Mouse (Mus musculus) embryonic facial prominence, embryonic 15.5 days (tissue): ENCODE measurements around the gene H2-M10.1. TPM values are rescaled to one million over a fixed set of nuclear protein-coding genes. Genes with fewer than 3 reads are reported as not detected.
"Not testable (repeated sequence)": the region's sequence is repeated elsewhere in the genome, so short reads cannot be mapped to it uniquely, and the experiment has no call there.

ENCODE experiments used
- ATAC-seq: fragments of 200-750 bp; cut with Nextera tagmentation; 2 replicates; pipeline ENCODE4 v1.8.0; 2017; ENCODE audit warnings: low read depth, moderate TSS enrichment; ENCODE audit not compliant: insufficient number of reproducible peaks, low FRiP score, low TSS enrichment
- H3K27ac ChIP-seq: fragments of 300-500 bp; sonication (generic); replicated peaks from 2 replicates; pipeline ENCODE4 v1.5.1; 2015; ENCODE audit warnings: mild to moderate bottlenecking, inconsistent platforms
- H3K27me3 ChIP-seq: fragments of 300-500 bp; sonication (generic); 2 replicates; pipeline ENCODE4 v1.6.1; 2015; ENCODE audit warnings: inconsistent platforms
- H3K36me3 ChIP-seq: fragments of 300-500 bp; sonication (generic); 2 replicates; pipeline ENCODE4 v1.6.1; 2015; ENCODE audit warnings: mild to moderate bottlenecking, inconsistent platforms
- H3K4me1 ChIP-seq: fragments of 300-500 bp; sonication (generic); 2 replicates; pipeline ENCODE4 v1.6.1; 2015; ENCODE audit warnings: inconsistent platforms
- H3K4me2 ChIP-seq: fragments of 300-500 bp; sonication (generic); replicated peaks from 2 replicates; pipeline ENCODE4 v1.6.1; 2015; ENCODE audit warnings: mild to moderate bottlenecking, inconsistent platforms
- H3K4me3 ChIP-seq: fragments of 300-500 bp; sonication (generic); replicated peaks from 2 replicates; pipeline ENCODE4 v1.5.1; 2015; ENCODE audit warnings: mild to moderate bottlenecking, inconsistent platforms
- H3K9ac ChIP-seq: fragments of 300-500 bp; sonication (generic); 2 replicates; pipeline ENCODE4 v1.6.1; 2015; ENCODE audit warnings: inconsistent platforms
- H3K9me3 ChIP-seq: fragments of 300-500 bp; sonication (generic); replicated peaks from 2 replicates; pipeline ENCODE4 v1.6.1; 2016; ENCODE audit warnings: inconsistent platforms
- WGBS: fragments of 180-500 bp; shearing (Covaris S2); methylation state at CpG from one replicate; pipeline ENCODE4 v1.1.7; 2015; 5-methylcytosine and 5-hydroxymethylcytosine counted together
- polyA plus RNA-seq: library from polyadenylated mRNA; unstranded; fragments of >200 nt; fragmentation: Nextera tagmentation; extraction: Ambion mirVana; gene quantifications from 2 replicates; pipeline ENCODE4 v1.2.1, GENCODE M21; 2015

H2-M10.1 gene
- not detected in 2 replicates for polyA plus RNA-seq

GRCm38 (mm10) chr17:36326055-36326454 is at the start of gene H2-M10.1:
Gene H2-M10.1, minus strand, starts transcription at chr17:36326155.
- no peak within 1 kb of the TSS for H3K27ac ChIP-seq
- ATAC-seq = no peak
- H3K27me3 ChIP-seq = no peaks in the 10 kb centered on the region
- H3K9ac ChIP-seq = no peak within 1 kb of the TSS
- H3K36me3 ChIP-seq = no peaks in the 10 kb centered on the region
- WGBS = 91% methylated on average over 4 of the region's 4 CpGs
- H3K4me3 ChIP-seq = no peak within 1 kb of the TSS
- no peaks in the 10 kb centered on the region for H3K9me3 ChIP-seq
- H3K4me1 ChIP-seq = no peaks in the 10 kb centered on the region
- H3K4me2 ChIP-seq = no peak within 1 kb of the TSS

GRCm38 (mm10) chr17:36368317-36368716 is 42.4 kb upstream of the H2-M10.1 start, which contains the start of gene H2-M10.3:
Gene H2-M10.3, minus strand, starts transcription at chr17:36368417.
- H3K4me1 ChIP-seq, H3K9me3 ChIP-seq, ATAC-seq, H3K27ac ChIP-seq, H3K4me3 ChIP-seq, H3K4me2 ChIP-seq, H3K9ac ChIP-seq, H3K27me3 ChIP-seq, H3K36me3 ChIP-seq: not testable (repeated sequence)
- 92% methylated on average over 2 of the region's 2 CpGs for WGBS

GRCm38 (mm10) chr17:36362404-36362803 is 36.4 kb upstream of the H2-M10.1 start:
- H3K27me3 ChIP-seq, H3K4me3 ChIP-seq, H3K36me3 ChIP-seq, H3K9me3 ChIP-seq, H3K4me2 ChIP-seq, H3K9ac ChIP-seq, ATAC-seq, H3K4me1 ChIP-seq, H3K27ac ChIP-seq: not testable (repeated sequence)

- not testable (repeated sequence) for ATAC-seq, H3K36me3 ChIP-seq, H3K4me1 ChIP-seq, H3K27ac ChIP-seq, H3K9ac ChIP-seq, H3K9me3 ChIP-seq, H3K4me2 ChIP-seq, H3K27me3 ChIP-seq, H3K4me3 ChIP-seq
Measured at GRCm38 (mm10) chr17:36357512-36357911, 31.6 kb upstream of the H2-M10.1 start.

- 39% methylated on average over 3 of the region's 3 CpGs for WGBS
- Histone ChIP-seq H3K9me3 (no peaks in the 10 kb centered on the region), H3K4me3 (no peak overlapping the region), H3K4me1 (no peaks in the 10 kb centered on the region), H3K27me3 (no peaks in the 10 kb centered on the region), H3K4me2 (no peak overlapping the region), H3K36me3 (no peaks in the 10 kb centered on the region), H3K27ac (no peak overlapping the region), H3K9ac (no peak overlapping the region)
- ATAC-seq = no peak
Measured at GRCm38 (mm10) chr17:36355763-36356162, 29.8 kb upstream of the H2-M10.1 start.

GRCm38 (mm10) chr17:36355343-36355742 is 29.4 kb upstream of the H2-M10.1 start:
- not testable (repeated sequence) for ATAC-seq

GRCm38 (mm10) chr17:36315689-36316253 is 10.2 kb downstream of the H2-M10.1 start:
- 14% methylated on average over 5 of the region's 5 CpGs for WGBS
- Histone ChIP-seq H3K27me3 (no peaks in the 10 kb centered on the region), H3K27ac (no peak overlapping the region), H3K4me3 (peak overlapping the region; percentile 50), H3K4me2 (peak overlapping the region; percentile 82), H3K4me1 (peaks cover 4% of the 10 kb centered on the region; the same call in 1 of the 2 replicates), H3K9ac (no peak overlapping the region), H3K36me3 (no peaks in the 10 kb centered on the region), H3K9me3 (no peaks in the 10 kb centered on the region)
- no peak for ATAC-seq

More at GRCm38 (mm10) chr17:36355343-36355742, 29.4 kb upstream of the H2-M10.1 start:
- H3K4me2 ChIP-seq, H3K9me3 ChIP-seq, H3K27me3 ChIP-seq, H3K4me3 ChIP-seq, H3K27ac ChIP-seq, H3K36me3 ChIP-seq, H3K9ac ChIP-seq, H3K4me1 ChIP-seq: not testable (repeated sequence)

- H3K36me3 ChIP-seq = no peaks in the 10 kb centered on the region
- peak overlapping the region; percentile 82 for H3K4me2 ChIP-seq
- peak overlapping the region; percentile 50 for H3K4me3 ChIP-seq
- WGBS = under 1% methylated on average over 19 of the region's 19 CpGs
- peak overlapping the region; percentile 18; the same call in 1 of the 2 replicates for H3K9ac ChIP-seq
- no peaks in the 10 kb centered on the region for H3K9me3 ChIP-seq
- 0 out of 2 replicates have a peak, but pooled peaks have one; percentile 29 for ATAC-seq
- H3K27me3 ChIP-seq = no peaks in the 10 kb centered on the region
- no peak overlapping the region for H3K27ac ChIP-seq
- peaks cover 4% of the 10 kb centered on the region; the same call in 1 of the 2 replicates for H3K4me1 ChIP-seq
Measured at GRCm38 (mm10) chr17:36315041-36315688, 10.8 kb downstream of the H2-M10.1 start.

GRCm38 (mm10) chr17:36314511-36314910 is 11.4 kb downstream of the H2-M10.1 start:
- Histone ChIP-seq H3K4me1 (peaks cover 4% of the 10 kb centered on the region; the same call in 1 of the 2 replicates), H3K9me3 (no peaks in the 10 kb centered on the region), H3K27ac (no peak overlapping the region), H3K36me3 (no peaks in the 10 kb centered on the region), H3K27me3 (no peaks in the 10 kb centered on the region), H3K9ac (no peak overlapping the region), H3K4me2 (peak overlapping the region; percentile 82), H3K4me3 (peak overlapping the region; percentile 50)
- WGBS = 3% methylated on average over 9 of the region's 9 CpGs
- ATAC-seq = no peak

- no peak overlapping the region for H3K4me2 ChIP-seq
- no peaks in the 10 kb centered on the region for H3K27me3 ChIP-seq
- H3K27ac ChIP-seq = no peak overlapping the region
Measured at GRCm38 (mm10) chr17:36309293-36309692, 16.7 kb downstream of the H2-M10.1 start.

GRCm38 (mm10) chr17:36308855-36309254 is 17.1 kb downstream of the H2-M10.1 start:
- not testable (repeated sequence) for H3K36me3 ChIP-seq, H3K4me3 ChIP-seq, H3K27me3 ChIP-seq, H3K9ac ChIP-seq, H3K9me3 ChIP-seq, H3K4me1 ChIP-seq, H3K27ac ChIP-seq, H3K4me2 ChIP-seq
- 2% methylated on average over 3 of the region's 3 CpGs for WGBS
- peak; percentile 19; the same call in 1 of the 2 replicates for ATAC-seq

More at GRCm38 (mm10) chr17:36309293-36309692, 16.7 kb downstream of the H2-M10.1 start:
- Histone ChIP-seq H3K9ac (no peak overlapping the region), H3K4me1 (no peaks in the 10 kb centered on the region), H3K9me3 (no peaks in the 10 kb centered on the region), H3K36me3 (no peaks in the 10 kb centered on the region), H3K4me3 (no peak overlapping the region)
- WGBS = 46% methylated on average over 1 of the region's 1 CpGs
- no peak for ATAC-seq

GRCm38 (mm10) chr17:36286390-36286789 is 39.6 kb downstream of the H2-M10.1 start, which contains the start of gene H2-M10.2:
Gene H2-M10.2, minus strand, starts transcription at chr17:36286490.
- Histone ChIP-seq H3K36me3 (peaks cover 17% of the 10 kb centered on the region), H3K4me3 (no peak within 1 kb of the TSS), H3K9ac (no peak within 1 kb of the TSS), H3K27me3 (no peaks in the 10 kb centered on the region), H3K9me3 (peaks cover 7% of the 10 kb centered on the region; the same call in 1 of the 2 replicates), H3K4me2 (no peak within 1 kb of the TSS), H3K4me1 (no peaks in the 10 kb centered on the region), H3K27ac (no peak within 1 kb of the TSS)
- WGBS = 95% methylated on average over 2 of the region's 2 CpGs
- no peak for ATAC-seq
